Mouse (Mus musculus) heart, embryonic 13.5 days (tissue): Measurements from ENCODE around the gene Nelfe. TPM values are rescaled to one million over a fixed set of nuclear protein-coding genes. Genes with fewer than 3 reads are reported as not detected.
"Not testable (repeated sequence)": the region's sequence is repeated elsewhere in the genome, so short reads cannot be mapped to it uniquely, and the experiment has no call there.

Source experiments
- ATAC-seq: fragments of 200-750 bp; cut with Nextera tagmentation; 2 replicates; pipeline ENCODE4 v1.8.0; 2017; ENCODE audit warnings: moderate TSS enrichment; ENCODE audit not compliant: insufficient number of reproducible peaks, low FRiP score, low TSS enrichment; ENCODE audit errors: extremely low read depth
- H3K27ac ChIP-seq: fragments of 300-500 bp; sonication (generic); replicated peaks from 2 replicates; pipeline ENCODE4 v1.5.1; 2015; ENCODE audit warnings: moderate library complexity, mild to moderate bottlenecking, inconsistent platforms
- H3K27me3 ChIP-seq: fragments of 300-500 bp; sonication (generic); replicated peaks from 2 replicates; pipeline ENCODE4 v1.6.1; 2015; ENCODE audit warnings: mild to moderate bottlenecking, inconsistent platforms
- H3K36me3 ChIP-seq: fragments of 300-500 bp; sonication (generic); 2 replicates; pipeline ENCODE4 v1.6.1; 2015; ENCODE audit warnings: mild to moderate bottlenecking, inconsistent platforms
- H3K4me1 ChIP-seq: fragments of 300-500 bp; sonication (generic); 2 replicates; pipeline ENCODE4 v1.6.1; 2015; ENCODE audit warnings: inconsistent platforms
- H3K4me2 ChIP-seq: fragments of 300-500 bp; sonication (generic); 2 replicates; pipeline ENCODE4 v1.6.1; 2015; ENCODE audit warnings: inconsistent platforms, mild to moderate bottlenecking, moderate library complexity
- H3K4me3 ChIP-seq: fragments of 300-500 bp; sonication (generic); 2 replicates; pipeline ENCODE4 v1.5.1; 2015; ENCODE audit warnings: moderate library complexity, mild to moderate bottlenecking, inconsistent platforms
- H3K9ac ChIP-seq: fragments of 300-500 bp; sonication (generic); 2 replicates; pipeline ENCODE4 v1.6.1; 2015; ENCODE audit warnings: inconsistent platforms, mild to moderate bottlenecking, moderate library complexity
- H3K9me3 ChIP-seq: fragments of 300-500 bp; sonication (generic); 2 replicates; pipeline ENCODE4 v1.6.1; 2016; ENCODE audit warnings: inconsistent platforms
- WGBS: fragments of 180-500 bp; shearing (Covaris S2); methylation state at CpG from one replicate; pipeline ENCODE4 v1.1.7; 2015; ENCODE audit warnings: mixed read lengths; 5-methylcytosine and 5-hydroxymethylcytosine counted together
- polyA plus RNA-seq: library from polyadenylated mRNA; unstranded; fragments of >200 nt; fragmentation: Nextera tagmentation; extraction: Ambion mirVana; gene quantifications from 2 replicates; pipeline ENCODE4 v1.2.1, GENCODE M21; 2015

The Nelfe gene
- 68.5 and 70.9 TPM in 2 replicates for polyA plus RNA-seq

- no peaks in the 10 kb centered on the region for H3K27me3 ChIP-seq
- peak within 1 kb of the TSS; percentile 25; the same call in 1 of the 2 replicates for H3K27ac ChIP-seq
- H3K9me3 ChIP-seq, result no peaks in the 10 kb centered on the region
- peak; percentile 97 for ATAC-seq
- under 1% methylated on average over 57 of the region's 65 CpGs for WGBS
- peak within 1 kb of the TSS; percentile 94 for H3K9ac ChIP-seq
- H3K4me1 ChIP-seq, result peaks cover 18% of the 10 kb centered on the region
- H3K4me3 ChIP-seq, result peak within 1 kb of the TSS; percentile 97
- peaks cover 63% of the 10 kb centered on the region for H3K36me3 ChIP-seq
- peak within 1 kb of the TSS; percentile 98 for H3K4me2 ChIP-seq
Observed at GRCm38 (mm10) chr17:34849722-34850516, at the start of gene Nelfe, which contains the start of gene Skiv2l. Gene Nelfe (plus strand): TSS chr17:34850391. Gene Skiv2l (minus strand): TSS chr17:34850210.

GRCm38 (mm10) chr17:34800781-34801305 is 49.3 kb upstream of the Nelfe start:
- not testable (repeated sequence) for ATAC-seq, H3K9me3 ChIP-seq, H3K9ac ChIP-seq, H3K4me2 ChIP-seq, H3K36me3 ChIP-seq, H3K4me3 ChIP-seq, H3K27ac ChIP-seq, H3K27me3 ChIP-seq, H3K4me1 ChIP-seq
- WGBS, result 85% methylated on average over 16 of the region's 16 CpGs

GRCm38 (mm10) chr17:34802756-34803155 is 47.4 kb upstream of the Nelfe start:
- H3K4me1 ChIP-seq, H3K9me3 ChIP-seq, ATAC-seq, H3K27ac ChIP-seq, H3K27me3 ChIP-seq, H3K4me2 ChIP-seq, H3K9ac ChIP-seq, H3K4me3 ChIP-seq, H3K36me3 ChIP-seq: not testable (repeated sequence)
- 85% methylated on average over 9 of the region's 9 CpGs for WGBS

DNA sequence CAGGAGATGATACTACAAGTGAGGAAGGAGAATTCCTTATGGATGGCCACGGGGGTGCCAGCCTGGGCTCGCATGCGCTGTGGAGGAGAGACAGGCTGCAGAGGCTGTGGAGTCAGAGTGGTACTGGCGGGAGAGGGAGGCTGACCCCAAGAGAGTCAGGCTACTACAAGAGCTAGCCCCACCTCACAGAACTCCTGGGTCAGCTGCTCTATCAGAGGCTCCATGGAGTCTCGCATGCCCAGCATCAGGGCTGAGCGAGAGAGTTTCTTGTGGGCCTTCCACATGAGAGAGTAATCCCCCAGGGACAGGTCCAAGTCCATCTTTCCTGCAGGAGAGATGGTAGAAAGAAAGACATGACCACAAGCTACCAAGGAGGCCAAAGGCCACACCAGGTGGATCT is 46.8 kb upstream of the Nelfe start:
- not testable (repeated sequence) for ATAC-seq, H3K36me3 ChIP-seq, H3K9ac ChIP-seq, H3K27ac ChIP-seq, H3K9me3 ChIP-seq, H3K4me1 ChIP-seq, H3K27me3 ChIP-seq, H3K4me2 ChIP-seq, H3K4me3 ChIP-seq
- 68% methylated on average over 6 of the region's 6 CpGs for WGBS

DNA sequence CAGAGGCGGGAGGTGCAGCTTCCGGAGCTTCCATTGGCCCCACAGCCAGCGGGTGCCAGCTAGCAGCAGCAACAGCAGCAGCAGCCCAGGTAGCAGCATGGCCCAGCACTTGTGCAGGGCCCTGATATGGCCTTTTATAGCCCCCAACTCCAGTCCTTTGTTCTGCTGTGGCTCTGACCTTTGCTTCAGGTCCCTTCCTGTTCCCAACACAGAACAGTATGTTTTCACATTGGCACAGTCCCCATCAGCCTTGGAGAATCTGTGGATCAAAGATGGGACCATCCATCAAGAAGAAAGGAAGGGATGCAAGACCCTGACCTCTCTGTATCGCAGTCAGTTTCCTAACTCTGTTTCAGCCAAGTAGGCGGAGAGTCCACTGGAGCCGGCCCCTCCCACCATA is 45.9 kb upstream of the Nelfe start, which contains the start of gene Cyp21a1:
Gene Cyp21a1, minus strand, starts transcription at position 261 of the 400 bp plus-strand sequence.
- H3K27ac ChIP-seq, H3K4me2 ChIP-seq, H3K36me3 ChIP-seq, H3K4me3 ChIP-seq, H3K27me3 ChIP-seq, H3K9me3 ChIP-seq, H3K4me1 ChIP-seq, H3K9ac ChIP-seq, ATAC-seq: not testable (repeated sequence)
- 66% methylated on average over 5 of the region's 6 CpGs for WGBS

DNA sequence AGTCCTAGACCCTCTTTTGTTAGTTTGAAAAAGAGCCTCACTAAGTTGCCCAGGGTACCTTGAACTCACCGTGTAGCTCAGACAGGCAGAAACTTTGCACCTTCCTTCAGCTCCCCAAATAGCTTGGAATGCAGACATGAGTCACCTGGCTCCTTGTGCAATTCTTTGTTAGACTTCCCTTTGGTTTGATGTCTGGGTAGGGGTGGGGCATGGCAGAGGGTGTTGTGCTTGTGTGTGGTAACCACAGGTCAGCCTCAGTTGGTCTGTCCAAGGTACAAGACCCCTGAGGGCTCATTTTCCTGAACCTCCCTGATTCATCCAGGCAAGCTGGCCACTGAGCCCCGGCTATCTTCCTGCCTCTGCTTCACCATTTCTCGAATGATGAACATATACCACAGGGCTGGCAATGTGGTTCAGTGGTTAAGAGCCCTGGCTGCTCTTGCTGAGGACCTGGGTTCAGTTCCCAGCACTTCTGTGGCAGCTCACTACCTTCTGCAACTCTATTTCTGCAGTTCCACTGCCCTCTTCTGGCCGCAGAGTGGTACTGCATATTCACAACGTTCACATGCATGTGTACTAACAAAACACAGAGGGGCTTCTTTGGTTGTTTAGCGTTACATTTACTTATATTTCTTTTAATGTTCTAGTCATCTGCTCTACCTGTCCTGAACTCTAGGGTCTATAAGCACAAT is 45.2 kb upstream of the Nelfe start:
- no peaks in the 10 kb centered on the region for H3K36me3 ChIP-seq
- no peak overlapping the region for H3K4me3 ChIP-seq
- no peak for ATAC-seq
- H3K9me3 ChIP-seq, result peaks cover 5% of the 10 kb centered on the region
- no peak overlapping the region for H3K4me2 ChIP-seq
- no peaks in the 10 kb centered on the region for H3K4me1 ChIP-seq
- no peak overlapping the region for H3K27ac ChIP-seq
- 64% methylated on average over 6 of the region's 6 CpGs for WGBS
- H3K27me3 ChIP-seq, result no peaks in the 10 kb centered on the region
- H3K9ac ChIP-seq, result no peak overlapping the region

- Histone ChIP-seq H3K4me3 (no peak overlapping the region), H3K9me3 (peaks cover 5% of the 10 kb centered on the region), H3K27ac (no peak overlapping the region), H3K9ac (no peak overlapping the region), H3K27me3 (no peaks in the 10 kb centered on the region), H3K4me1 (no peaks in the 10 kb centered on the region), H3K36me3 (no peaks in the 10 kb centered on the region), H3K4me2 (no peak overlapping the region)
- WGBS, result 61% methylated on average over 3 of the region's 3 CpGs
- ATAC-seq, result no peak
Observed at GRCm38 (mm10) chr17:34807176-34807575, 43.0 kb upstream of the Nelfe start.

GRCm38 (mm10) chr17:34808599-34809205 is 41.5 kb upstream of the Nelfe start:
- Histone ChIP-seq H3K9me3 (peaks cover 5% of the 10 kb centered on the region), H3K27me3 (peaks cover 4% of the 10 kb centered on the region; the same call in 1 of the 2 replicates), H3K27ac (no peak overlapping the region), H3K9ac (no peak overlapping the region), H3K4me3 (no peak overlapping the region), H3K36me3 (no peaks in the 10 kb centered on the region), H3K4me1 (no peaks in the 10 kb centered on the region), H3K4me2 (no peak overlapping the region)
- WGBS, result 72% methylated on average over 6 of the region's 6 CpGs
- no peak for ATAC-seq

GRCm38 (mm10) chr17:34810411-34810810 is 39.8 kb upstream of the Nelfe start:
- H3K9ac ChIP-seq, H3K9me3 ChIP-seq, H3K27me3 ChIP-seq, H3K4me3 ChIP-seq, H3K4me1 ChIP-seq, H3K27ac ChIP-seq, H3K4me2 ChIP-seq, ATAC-seq, H3K36me3 ChIP-seq: not testable (repeated sequence)
- 83% methylated on average over 5 of the region's 5 CpGs for WGBS

DNA sequence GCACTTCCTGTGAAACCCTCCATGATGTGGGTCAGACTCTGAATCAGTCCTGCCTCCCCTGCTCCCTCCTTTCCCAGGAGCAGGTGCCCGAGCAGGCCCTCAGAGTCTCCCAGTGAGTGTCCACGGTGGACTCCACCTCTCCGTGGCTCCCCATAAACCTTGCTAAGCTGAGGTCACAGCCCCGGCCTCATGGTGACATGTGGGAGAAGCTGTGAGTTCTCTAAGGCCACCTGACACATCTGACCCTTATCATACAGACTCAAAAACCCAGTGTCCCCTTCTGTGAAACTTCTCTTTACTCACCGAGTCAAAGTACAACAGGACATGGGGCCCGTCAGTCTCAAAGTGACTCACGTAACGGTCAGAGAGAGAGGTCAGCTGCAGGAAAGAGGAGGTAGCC is 39.4 kb upstream of the Nelfe start:
- not testable (repeated sequence) for ATAC-seq, H3K4me1 ChIP-seq, H3K4me2 ChIP-seq, H3K4me3 ChIP-seq, H3K36me3 ChIP-seq, H3K9me3 ChIP-seq, H3K27ac ChIP-seq, H3K9ac ChIP-seq, H3K27me3 ChIP-seq
- 69% methylated on average over 8 of the region's 8 CpGs for WGBS

GRCm38 (mm10) chr17:34811275-34811674 is 38.9 kb upstream of the Nelfe start:
- Histone ChIP-seq H3K9me3 (no peaks in the 10 kb centered on the region), H3K4me2 (no peak overlapping the region), H3K27ac (no peak overlapping the region), H3K9ac (no peak overlapping the region), H3K4me1 (no peaks in the 10 kb centered on the region), H3K36me3 (no peaks in the 10 kb centered on the region), H3K4me3 (no peak overlapping the region), H3K27me3 (peaks cover 4% of the 10 kb centered on the region; the same call in 1 of the 2 replicates)
- ATAC-seq, result no peak
- WGBS, result 64% methylated on average over 15 of the region's 15 CpGs
